In genomic region chr16:29687987-29688885, GRCm38 (mm10) we compare ENCODE assay signal across 14 mouse cellular contexts.
DNase-seq lines count a peak whose midpoint lies in the region; ATAC-seq lines count a peak whose summit lies in the region.
"Had no signal": no experiment of that assay in that cellular context is flagged by ENCODE, and none has a peak within 500 bp of the region (broad histone marks: within the 10 kb centered on the region; RNA-seq: fewer than 3 reads in every experiment).

No protein-coding gene starts in this region.

- no peak overlapping the region for H3K9ac ChIP-seq in embryonic facial prominence, embryonic 11.5 days (replicated peaks; ENCODE audit: low read length)
- H3K9ac ChIP-seq in embryonic facial prominence, embryonic 12.5 days = no peak overlapping the region
- H3K9ac ChIP-seq in hindbrain, embryonic 15.5 days = no peak overlapping the region
- H3K9ac ChIP-seq in neural tube, embryonic 14.5 days (replicated peaks; ENCODE audit: low read depth, low read length) = no peak overlapping the region
- H3K9ac ChIP-seq: lung, embryonic 15.5 days had no signal

- peak; percentile 51; the same call in 1 of the 2 replicates for ATAC-seq in embryonic facial prominence, embryonic 11.5 days (replicated peaks; ENCODE audit: insufficient number of reproducible peaks, low FRiP score, low TSS enrichment, low read depth)
- ATAC-seq in embryonic facial prominence, embryonic 12.5 days (ENCODE audit: insufficient number of reproducible peaks, insufficient read depth, low FRiP score, low TSS enrichment) = peak; percentile 43; the same call in 1 of the 2 replicates
- ATAC-seq in hindbrain, embryonic 15.5 days (ENCODE audit: low FRiP score, low read depth) = peak; percentile 49
- ATAC-seq in neural tube, embryonic 14.5 days (ENCODE audit: low read depth) = peak; percentile 66; the same call in 1 of the 2 replicates
- ATAC-seq: intestine, postnatal 0 days had no signal

- no peaks in the 10 kb centered on the region for H3K36me3 ChIP-seq in embryonic facial prominence, embryonic 11.5 days (replicated peaks; ENCODE audit: control insufficient read depth, insufficient read depth, low read depth, low read length)
- H3K36me3 ChIP-seq in embryonic facial prominence, embryonic 10.5 days (replicated peaks) = no peaks in the 10 kb centered on the region
- no peaks in the 10 kb centered on the region for H3K36me3 ChIP-seq in embryonic facial prominence, embryonic 12.5 days
- H3K36me3 ChIP-seq in hindbrain, embryonic 15.5 days = no peaks in the 10 kb centered on the region
- H3K36me3 ChIP-seq in neural tube, embryonic 14.5 days (ENCODE audit: control insufficient read depth, insufficient read depth, low read length) = no peaks in the 10 kb centered on the region
- H3K36me3 ChIP-seq: lung, embryonic 15.5 days had no signal

- no peaks in the 10 kb centered on the region for H3K27me3 ChIP-seq in embryonic facial prominence, embryonic 11.5 days (ENCODE audit: control insufficient read depth, insufficient read depth, low read length)
- peaks cover 26% of the 10 kb centered on the region for H3K27me3 ChIP-seq in embryonic facial prominence, embryonic 10.5 days (replicated peaks; ENCODE audit: low read depth, poor library complexity, severe bottlenecking)
- no peaks in the 10 kb centered on the region for H3K27me3 ChIP-seq in embryonic facial prominence, embryonic 12.5 days
- H3K27me3 ChIP-seq in hindbrain, embryonic 15.5 days = no peaks in the 10 kb centered on the region
- H3K27me3 ChIP-seq in neural tube, embryonic 14.5 days (ENCODE audit: control insufficient read depth, insufficient read depth, low read length) = no peaks in the 10 kb centered on the region
- H3K27me3 ChIP-seq: lung, embryonic 15.5 days had no signal

- H3K27ac ChIP-seq in embryonic facial prominence, embryonic 11.5 days (replicated peaks; ENCODE audit: low read depth, low read length) = no peak overlapping the region
- H3K27ac ChIP-seq in embryonic facial prominence, embryonic 10.5 days (replicated peaks) = no peak overlapping the region; the same call in 1 of the 2 replicates
- no peak overlapping the region for H3K27ac ChIP-seq in embryonic facial prominence, embryonic 12.5 days
- no peak overlapping the region for H3K27ac ChIP-seq in hindbrain, embryonic 15.5 days (replicated peaks)
- no peak overlapping the region for H3K27ac ChIP-seq in neural tube, embryonic 14.5 days (ENCODE audit: low read depth, low read length)
- H3K27ac ChIP-seq: lung, embryonic 15.5 days had no signal

- H3K4me1 ChIP-seq in embryonic facial prominence, embryonic 11.5 days (ENCODE audit: control insufficient read depth, insufficient read depth, low read length) = no peaks in the 10 kb centered on the region
- peaks cover 37% of the 10 kb centered on the region for H3K4me1 ChIP-seq in embryonic facial prominence, embryonic 10.5 days
- peaks cover 16% of the 10 kb centered on the region for H3K4me1 ChIP-seq in embryonic facial prominence, embryonic 12.5 days
- H3K4me1 ChIP-seq in hindbrain, embryonic 15.5 days (replicated peaks) = peaks cover 17% of the 10 kb centered on the region
- H3K4me1 ChIP-seq in neural tube, embryonic 14.5 days (ENCODE audit: control insufficient read depth, insufficient read depth, low read length) = peaks cover 13% of the 10 kb centered on the region

- no peak for DNase-seq in embryonic facial prominence, embryonic 11.5 days (ENCODE audit: low spot score)
- no peak for DNase-seq in embryonic facial prominence, embryonic 10.5 days (ENCODE audit: low spot score)
- DNase-seq in adrenal gland, postnatal 36 days = no peak
- no peak for DNase-seq in cerebellum, postnatal 4 days (ENCODE audit: low spot score in 2 of 2)
- no peak for DNase-seq in gastrocnemius, adult 8-10 months (ENCODE audit: low spot score in 2 of 2)
- DNase-seq: cerebellum, adult 11 months; gastrocnemius, postnatal 14 days; right cerebral cortex, postnatal 4 days had no signal

- WGBS in embryonic facial prominence, embryonic 11.5 days = 55% methylated on average over 17 of the region's 17 CpGs
- WGBS in embryonic facial prominence, embryonic 10.5 days = 66% methylated on average over 17 of the region's 17 CpGs
- WGBS in embryonic facial prominence, embryonic 12.5 days = 64% methylated on average over 17 of the region's 17 CpGs
- 37% methylated on average over 17 of the region's 17 CpGs for WGBS in hindbrain, embryonic 15.5 days
- 23% methylated on average over 17 of the region's 17 CpGs for WGBS in neural tube, embryonic 14.5 days

- no peak overlapping the region for H3K4me3 ChIP-seq in embryonic facial prominence, embryonic 11.5 days (ENCODE audit: low read depth, low read length)
- H3K4me3 ChIP-seq in embryonic facial prominence, embryonic 10.5 days = no peak overlapping the region
- no peak overlapping the region for H3K4me3 ChIP-seq in embryonic facial prominence, embryonic 12.5 days
- H3K4me3 ChIP-seq in hindbrain, embryonic 15.5 days = no peak overlapping the region
- H3K4me3 ChIP-seq in neural tube, embryonic 14.5 days (ENCODE audit: low read depth, low read length) = no peak overlapping the region
- H3K4me3 ChIP-seq: lung, embryonic 15.5 days; megakaryocyte, embryonic 14.5 days had no signal

- H3K4me2 ChIP-seq in embryonic facial prominence, embryonic 11.5 days (ENCODE audit: low read depth, low read length) = no peak overlapping the region
- H3K4me2 ChIP-seq in embryonic facial prominence, embryonic 12.5 days (replicated peaks) = no peak overlapping the region
- H3K4me2 ChIP-seq in hindbrain, embryonic 15.5 days = no peak overlapping the region
- no peak overlapping the region for H3K4me2 ChIP-seq in neural tube, embryonic 14.5 days (ENCODE audit: low read depth, low read length)
- H3K4me2 ChIP-seq: lung, embryonic 15.5 days had no signal

- H3K9me3 ChIP-seq in embryonic facial prominence, embryonic 11.5 days (replicated peaks; ENCODE audit: control insufficient read depth, low read length) = no peaks in the 10 kb centered on the region
- no peaks in the 10 kb centered on the region for H3K9me3 ChIP-seq in embryonic facial prominence, embryonic 10.5 days
- H3K9me3 ChIP-seq in embryonic facial prominence, embryonic 12.5 days = no peaks in the 10 kb centered on the region
- H3K9me3 ChIP-seq in hindbrain, embryonic 15.5 days = no peaks in the 10 kb centered on the region
- no peaks in the 10 kb centered on the region for H3K9me3 ChIP-seq in neural tube, embryonic 14.5 days (ENCODE audit: control insufficient read depth, low read length)
- H3K9me3 ChIP-seq: lung, embryonic 15.5 days; megakaryocyte, embryonic 14.5 days had no signal
